Mouse (Mus musculus) C2C12 (cell line): ENCODE measurements at regions not wholly inside any gene's neighbourhood (a gene's known extent, or its start where the extent isn't known, plus 50 kb on each side); places are given as distances from the start of the nearest gene placed in this dataset.

ENCODE experiments used
- CTCF ChIP-seq: IDR thresholded peaks from one replicate; pipeline ENCODE4 v1.5.1; 2011; ENCODE audit not compliant: control insufficient read depth, insufficient read depth, insufficient read length
- MAX ChIP-seq: IDR thresholded peaks from one replicate; pipeline ENCODE4 v1.6.1; 2011; ENCODE audit warnings: mild to moderate bottlenecking, control low read depth
- USF1 ChIP-seq: IDR thresholded peaks from one replicate; pipeline ENCODE4 v1.6.1; 2011; ENCODE audit warnings: low read depth, mild to moderate bottlenecking, control low read depth, moderate library complexity

DNA sequence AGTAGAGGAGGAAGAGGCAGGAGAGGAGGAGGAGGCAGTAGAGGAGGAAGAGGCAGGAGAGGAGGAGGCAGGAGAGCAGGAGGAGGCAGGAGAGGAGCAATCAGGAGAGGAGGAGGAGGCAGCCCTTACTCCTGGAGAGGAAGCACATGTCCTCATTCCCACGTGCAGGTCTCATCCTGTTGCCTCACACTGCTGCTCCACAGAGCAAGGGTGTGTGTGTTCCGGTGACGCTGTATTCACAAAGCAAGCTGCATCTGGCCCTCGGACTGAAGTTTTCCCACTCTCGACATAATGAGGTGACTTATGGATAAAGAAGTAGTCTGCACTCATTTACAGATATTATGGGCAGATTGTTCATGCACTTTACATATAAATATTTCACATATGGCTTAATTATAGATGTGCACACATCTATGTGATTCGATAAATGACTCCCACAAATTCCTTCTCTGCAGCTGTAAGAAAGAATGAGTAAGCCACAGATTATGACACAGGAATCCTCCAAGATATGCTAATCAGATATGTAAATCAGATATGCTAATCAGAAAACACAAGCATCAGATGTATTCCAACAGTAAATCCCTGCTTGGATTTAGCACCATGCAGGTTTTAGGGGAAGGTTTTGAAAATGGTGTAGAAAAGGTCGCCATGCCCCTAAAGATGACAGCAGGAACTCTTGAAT, 96.6 kb downstream of the Cbln4 start:
- TF ChIP-seq MAX, result no peak
- no peak for TF ChIP-seq CTCF
- TF ChIP-seq USF1, result no peak
